Mouse (Mus musculus) hindbrain, embryonic 11.5 days (tissue): ENCODE measurements at regions not wholly inside any gene's neighbourhood (a gene's known extent, or its start where the extent isn't known, plus 50 kb on each side); places are given as distances from the start of the nearest gene placed in this dataset.
A peak's percentile ranks its signal among the peaks of the same experiment; 100 is the strongest.
"Not testable (repeated sequence)": the region's sequence is repeated elsewhere in the genome, so short reads cannot be mapped to it uniquely, and the experiment has no call there.

Source experiments
- ATAC-seq: fragments of 200-750 bp; cut with Nextera tagmentation; 2 replicates; pipeline ENCODE4 v1.8.0; 2017; ENCODE audit warnings: mild to moderate bottlenecking, moderate TSS enrichment, moderate library complexity; ENCODE audit not compliant: low FRiP score
- DNase-seq: peaks from one replicate; pipeline ENCODE4 v3.0.0-alpha.2; 2015; ENCODE audit warnings: low spot score
- H3K27ac ChIP-seq: fragments of 300-500 bp; sonication (generic); 2 replicates; pipeline ENCODE4 v1.5.1; 2014; ENCODE audit warnings: mild to moderate bottlenecking, low read depth, low read length
- H3K27me3 ChIP-seq: fragments of 300-500 bp; sonication (generic); 2 replicates; pipeline ENCODE4 v1.6.1; 2014; ENCODE audit warnings: mild to moderate bottlenecking, low read length, moderate library complexity, mixed read lengths; ENCODE audit not compliant: control insufficient read depth, insufficient read depth
- H3K36me3 ChIP-seq: fragments of 300-500 bp; sonication (generic); 2 replicates; pipeline ENCODE4 v1.6.1; 2014; ENCODE audit warnings: mild to moderate bottlenecking, low read length, moderate library complexity, mixed read lengths; ENCODE audit not compliant: control insufficient read depth, insufficient read depth
- H3K4me1 ChIP-seq: fragments of 300-500 bp; sonication (generic); replicated peaks from 2 replicates; pipeline ENCODE4 v1.6.1; 2014; ENCODE audit warnings: low read length, mixed read lengths; ENCODE audit not compliant: control insufficient read depth, insufficient read depth
- H3K4me2 ChIP-seq: fragments of 300-500 bp; sonication (generic); replicated peaks from 2 replicates; pipeline ENCODE4 v1.6.1; 2014; ENCODE audit warnings: mild to moderate bottlenecking, low read depth, low read length
- H3K4me3 ChIP-seq: fragments of 300-500 bp; sonication (generic); 2 replicates; pipeline ENCODE4 v1.5.1; 2014; ENCODE audit warnings: low read depth, low read length
- H3K9ac ChIP-seq: fragments of 300-500 bp; sonication (generic); 2 replicates; pipeline ENCODE4 v1.6.1; 2014; ENCODE audit warnings: low read depth, low read length
- H3K9me3 ChIP-seq: fragments of 300-500 bp; sonication (generic); 2 replicates; pipeline ENCODE4 v1.6.1; 2016; ENCODE audit warnings: low read length; ENCODE audit not compliant: control insufficient read depth
- WGBS: fragments of 180-500 bp; shearing (Covaris S2); extraction: QIAGEN DNeasy Blood & Tissue Kit; methylation state at CpG from one replicate; pipeline ENCODE4 v1.1.7; 2014; 5-methylcytosine and 5-hydroxymethylcytosine counted together

DNA sequence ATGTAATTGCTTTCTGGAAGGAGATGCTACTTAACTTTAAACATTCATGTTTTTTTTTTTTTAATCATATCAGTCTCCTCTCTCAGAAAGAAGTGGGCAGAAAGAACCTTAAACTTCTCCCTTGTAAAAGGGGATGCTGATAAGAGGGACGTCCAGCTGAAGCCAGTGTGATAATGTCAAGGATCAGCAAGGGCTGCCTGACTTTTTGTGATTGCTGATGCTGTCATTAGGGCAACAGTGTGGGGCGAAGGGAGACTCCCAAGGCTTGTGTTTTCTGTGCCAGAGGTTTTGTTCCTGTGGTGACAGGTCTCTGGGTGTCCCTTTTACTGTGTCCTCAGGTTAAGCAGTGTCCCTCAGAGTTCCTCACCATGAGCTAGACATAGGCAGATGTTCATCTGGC lies 61.8 kb upstream of the Prkar2b start:
- ATAC-seq (no peak), DNase-seq (no peak)
- Histone ChIP-seq H3K9me3 (no peaks in the 10 kb centered on the region), H3K4me2 (no peak overlapping the region), H3K4me1 (no peaks in the 10 kb centered on the region), H3K9ac (no peak overlapping the region), H3K27me3 (no peaks in the 10 kb centered on the region), H3K4me3 (no peak overlapping the region), H3K27ac (no peak overlapping the region), H3K36me3 (no peaks in the 10 kb centered on the region)
- WGBS = 72% methylated on average over 2 of the region's 2 CpGs

DNA sequence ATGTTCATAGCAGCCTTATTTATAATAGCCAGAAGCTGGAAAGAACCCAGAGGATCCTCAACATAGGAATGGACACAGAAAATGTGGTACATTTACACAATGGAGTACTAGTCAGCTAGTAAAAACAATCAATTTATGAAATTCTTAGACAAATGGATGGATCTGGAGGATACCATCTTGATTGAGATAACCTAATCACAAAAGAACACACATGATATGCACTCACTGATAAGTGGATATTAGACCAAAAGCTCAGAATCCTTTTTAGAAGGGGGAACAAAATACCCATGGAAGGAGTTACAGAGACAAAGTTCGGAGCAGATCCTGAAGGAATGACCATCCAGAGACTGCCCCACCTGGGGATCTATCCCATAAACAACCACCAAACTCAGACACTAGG lies 60.9 kb upstream of the Prkar2b start:
- ATAC-seq, H3K9me3 ChIP-seq, DNase-seq, H3K27me3 ChIP-seq, H3K4me2 ChIP-seq, H3K4me1 ChIP-seq, H3K4me3 ChIP-seq, H3K27ac ChIP-seq, H3K36me3 ChIP-seq, H3K9ac ChIP-seq: not testable (repeated sequence)
- 97% methylated on average over 1 of the region's 1 CpGs for WGBS

DNA sequence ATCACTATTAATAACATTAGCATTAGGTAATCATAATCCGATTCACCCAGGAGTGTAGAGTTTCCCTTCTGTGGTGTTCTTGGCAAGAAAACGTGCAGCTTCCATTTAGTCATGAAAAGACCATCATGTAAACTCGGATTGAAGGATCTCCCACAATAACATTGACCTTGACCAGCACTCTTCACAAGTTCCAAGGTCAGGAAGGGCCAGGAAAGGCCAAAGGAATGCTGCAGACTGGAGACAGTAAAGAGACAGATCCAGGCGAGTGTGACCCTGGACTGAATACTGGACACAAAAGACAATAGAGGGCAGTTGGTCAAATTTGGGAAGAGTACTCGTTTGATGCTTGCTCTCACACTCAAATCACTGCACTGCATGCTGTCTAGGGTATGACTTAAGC lies 51.6 kb upstream of the Prkar2b start:
- no peak for DNase-seq
- 77% methylated on average over 5 of the region's 5 CpGs for WGBS
- no peak for ATAC-seq

DNA sequence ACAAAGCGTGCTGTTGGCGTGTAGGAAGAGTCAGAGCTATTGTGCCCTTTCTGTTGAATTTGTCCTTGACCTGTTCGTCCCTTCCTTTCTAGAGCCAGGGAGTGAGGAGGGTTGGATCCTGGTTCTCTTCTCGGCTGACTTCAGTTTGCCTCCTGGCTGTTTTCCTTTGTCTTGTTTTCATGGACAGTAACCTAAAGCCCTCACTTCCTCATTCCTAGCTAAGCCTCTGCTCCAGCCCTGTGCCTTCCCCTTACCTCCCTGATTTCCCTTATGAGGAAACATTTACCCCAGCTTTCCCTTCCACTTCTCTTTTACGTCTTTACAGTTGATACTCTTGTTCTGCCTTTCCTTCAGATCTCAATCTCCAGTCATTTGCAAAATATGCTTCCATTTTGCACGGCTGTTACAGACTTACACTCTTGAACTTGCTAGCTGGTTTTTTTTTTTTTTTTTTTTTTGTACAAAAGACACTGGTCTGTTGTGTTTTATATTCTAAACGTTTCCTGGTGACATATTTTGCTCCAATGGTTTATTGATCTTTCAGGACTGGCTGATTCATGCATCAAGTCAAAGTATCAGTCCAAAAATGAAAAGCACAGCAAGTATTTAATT lies 50.5 kb upstream of the Prkar2b start:
- 58% methylated on average over 7 of the region's 7 CpGs for WGBS

More for the DNA sequence above, 51.6 kb upstream of the Prkar2b start:
- H3K4me2 ChIP-seq = no peak overlapping the region
- H3K36me3 ChIP-seq = no peaks in the 10 kb centered on the region
- no peaks in the 10 kb centered on the region; the same call in 1 of the 2 replicates for H3K4me1 ChIP-seq
- no peaks in the 10 kb centered on the region for H3K27me3 ChIP-seq
- H3K9ac ChIP-seq = no peak overlapping the region
- no peak overlapping the region for H3K27ac ChIP-seq
- no peaks in the 10 kb centered on the region for H3K9me3 ChIP-seq
- H3K4me3 ChIP-seq = no peak overlapping the region

DNA sequence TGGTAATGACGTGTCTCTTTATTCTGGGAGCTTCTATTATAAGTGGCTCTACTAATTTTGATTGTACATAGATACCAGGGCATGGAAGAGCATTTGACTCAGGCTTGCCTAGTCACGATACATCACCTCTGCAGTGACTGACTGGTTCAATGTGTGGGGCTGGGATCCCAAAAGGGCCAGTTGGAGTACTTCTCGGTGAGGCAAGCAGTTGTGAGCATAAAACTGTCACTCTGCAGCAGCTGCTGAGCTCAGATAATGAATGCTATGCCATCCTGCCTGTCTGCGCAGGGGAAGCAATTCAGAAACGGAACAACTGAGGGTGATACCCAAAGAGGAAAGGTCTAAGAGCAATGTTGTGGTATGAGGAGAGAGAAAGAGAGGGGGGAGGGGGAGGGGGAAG lies 49.8 kb upstream of the Prkar2b start:
- Histone ChIP-seq H3K4me1 (no peaks in the 10 kb centered on the region; the same call in 1 of the 2 replicates), H3K27ac (no peak overlapping the region), H3K4me3 (no peak overlapping the region), H3K36me3 (no peaks in the 10 kb centered on the region), H3K27me3 (no peaks in the 10 kb centered on the region), H3K9me3 (no peaks in the 10 kb centered on the region), H3K9ac (no peak overlapping the region), H3K4me2 (no peak overlapping the region)
- DNase-seq (no peak), ATAC-seq (no peak)
- WGBS = 53% methylated on average over 5 of the region's 5 CpGs

More for the DNA sequence above, 50.5 kb upstream of the Prkar2b start:
- ATAC-seq = no peak
- H3K27me3 ChIP-seq = no peaks in the 10 kb centered on the region
- H3K9ac ChIP-seq = no peak overlapping the region
- no peaks in the 10 kb centered on the region for H3K9me3 ChIP-seq
- no peak overlapping the region for H3K4me2 ChIP-seq
- no peaks in the 10 kb centered on the region for H3K36me3 ChIP-seq
- H3K4me3 ChIP-seq = no peak overlapping the region
- H3K4me1 ChIP-seq = no peaks in the 10 kb centered on the region; the same call in 1 of the 2 replicates
- no peak overlapping the region for H3K27ac ChIP-seq
- DNase-seq = peak; percentile 27
